Mouse (Mus musculus) bone marrow, adult 2 months (tissue): Measurements from ENCODE around the gene Gm49416.

Source experiments
- CTCF ChIP-seq: fragments of 200-500 bp; IDR thresholded peaks from 2 replicates; pipeline ENCODE4 v1.5.1; 2011; ENCODE audit warnings: low read length, control low read depth; ENCODE audit not compliant: control insufficient read depth, insufficient read depth
- POLR2A ChIP-seq: fragments of 200-500 bp; IDR thresholded peaks from 2 replicates; pipeline ENCODE4 v1.6.1; 2011; ENCODE audit warnings: low read depth, mild to moderate bottlenecking, control low read depth, low read length, borderline replicate concordance; ENCODE audit not compliant: control insufficient read depth

- TF ChIP-seq CTCF (no peak), POLR2A (no peak)
These were observed 13.7 kb upstream of the Gm49416 start for GRCm38 (mm10) chr19:8875031-8875430.
